Mouse (Mus musculus) forebrain, embryonic 14.5 days (tissue): ENCODE measurements at regions not wholly inside any gene's neighbourhood (a gene's known extent, or its start where the extent isn't known, plus 50 kb on each side); places are given as distances from the start of the nearest gene placed in this dataset.

Experiments
- ATAC-seq: fragments of 200-750 bp; cut with Nextera tagmentation; 2 replicates; pipeline ENCODE4 v1.8.0; 2017; ENCODE audit warnings: mild to moderate bottlenecking, moderate library complexity
- DNase-seq: peaks from one replicate; pipeline ENCODE4 v3.0.0-alpha.2; 2015; ENCODE audit warnings: low spot score
- H3K27ac ChIP-seq: fragments of 300-500 bp; sonication (generic); 2 replicates; pipeline ENCODE4 v1.5.1; 2014; ENCODE audit warnings: low read depth, mild to moderate bottlenecking, control low read depth, low read length, moderate library complexity
- H3K27me3 ChIP-seq: fragments of 300-500 bp; sonication (generic); replicated peaks from 2 replicates; pipeline ENCODE4 v1.6.1; 2014; ENCODE audit warnings: low read length, control low read depth, mixed read lengths; ENCODE audit not compliant: control insufficient read depth, insufficient read depth
- H3K36me3 ChIP-seq: fragments of 300-500 bp; sonication (generic); 2 replicates; pipeline ENCODE4 v1.6.1; 2014; ENCODE audit warnings: low read length, control low read depth; ENCODE audit not compliant: control insufficient read depth, insufficient read depth
- H3K4me1 ChIP-seq: fragments of 300-500 bp; sonication (generic); 2 replicates; pipeline ENCODE4 v1.6.1; 2014; ENCODE audit warnings: antibody characterized with exemption, low read length, control low read depth; ENCODE audit not compliant: control insufficient read depth, insufficient read depth
- H3K4me2 ChIP-seq: fragments of 300-500 bp; sonication (generic); 2 replicates; pipeline ENCODE4 v1.6.1; 2014; ENCODE audit warnings: mild to moderate bottlenecking, control low read depth, low read length
- H3K4me3 ChIP-seq: fragments of 300-500 bp; sonication (generic); 2 replicates; pipeline ENCODE4 v1.5.1; 2014; ENCODE audit warnings: low read depth, low read length, control low read depth
- H3K9ac ChIP-seq: fragments of 300-500 bp; sonication (generic); 2 replicates; pipeline ENCODE4 v1.6.1; 2014; ENCODE audit warnings: mild to moderate bottlenecking, low read length, control low read depth, moderate library complexity
- H3K9me3 ChIP-seq: fragments of 300-500 bp; sonication (generic); replicated peaks from 2 replicates; pipeline ENCODE4 v1.6.1; 2016; ENCODE audit warnings: low read length, control low read depth, mixed read lengths; ENCODE audit not compliant: control insufficient read depth
- WGBS: fragments of 180-500 bp; shearing (Covaris S2); extraction: QIAGEN DNeasy Blood & Tissue Kit; methylation state at CpG from one replicate; pipeline ENCODE4 v1.1.7; 2014; 5-methylcytosine and 5-hydroxymethylcytosine counted together

- H3K4me3 ChIP-seq: peak overlapping the region; percentile 10; the same call in 1 of the 2 replicates
- WGBS: 3% methylated on average over 17 of the region's 17 CpGs
- peaks cover 24% of the 10 kb centered on the region for H3K4me1 ChIP-seq
- H3K27me3 ChIP-seq: no peaks in the 10 kb centered on the region
- peak overlapping the region; percentile 67 for H3K9ac ChIP-seq
- peak; percentile 60 for ATAC-seq
- H3K4me2 ChIP-seq: peak overlapping the region; percentile 47
- peak overlapping the region; percentile 98 for H3K27ac ChIP-seq
- no peaks in the 10 kb centered on the region for H3K9me3 ChIP-seq
- peak; percentile 73 for DNase-seq
- H3K36me3 ChIP-seq: no peaks in the 10 kb centered on the region
Measured at GRCm38 (mm10) chr14:25108101-25108652, 350.8 kb upstream of the Zmiz1 start.

GRCm38 (mm10) chr14:25108701-25109290 lies 350.2 kb upstream of the Zmiz1 start:
- peak overlapping the region; percentile 10; the same call in 1 of the 2 replicates for H3K4me3 ChIP-seq
- DNase-seq (peak; percentile 92), ATAC-seq (peak; percentile 96)
- H3K9ac ChIP-seq: peak overlapping the region; percentile 67
- peaks cover 24% of the 10 kb centered on the region for H3K4me1 ChIP-seq
- WGBS: 3% methylated on average over 8 of the region's 8 CpGs
- no peaks in the 10 kb centered on the region for H3K36me3 ChIP-seq
- H3K9me3 ChIP-seq: no peaks in the 10 kb centered on the region
- peak overlapping the region; percentile 47 for H3K4me2 ChIP-seq
- peak overlapping the region; percentile 98 for H3K27ac ChIP-seq
- no peaks in the 10 kb centered on the region for H3K27me3 ChIP-seq

- 25% methylated on average over 1 of the region's 1 CpGs for WGBS
- DNase-seq: no peak
- Histone ChIP-seq H3K27ac (peak overlapping the region; percentile 98), H3K36me3 (no peaks in the 10 kb centered on the region), H3K9me3 (no peaks in the 10 kb centered on the region), H3K4me2 (no peak overlapping the region), H3K9ac (no peak overlapping the region), H3K4me3 (no peak overlapping the region), H3K4me1 (peaks cover 24% of the 10 kb centered on the region), H3K27me3 (no peaks in the 10 kb centered on the region)
- ATAC-seq: no peak
Measured at GRCm38 (mm10) chr14:25109691-25110090, 349.3 kb upstream of the Zmiz1 start.

- Histone ChIP-seq H3K4me3 (no peak overlapping the region), H3K36me3 (no peaks in the 10 kb centered on the region), H3K27me3 (no peaks in the 10 kb centered on the region), H3K27ac (no peak overlapping the region), H3K9ac (no peak overlapping the region), H3K4me1 (peaks cover 24% of the 10 kb centered on the region), H3K4me2 (no peak overlapping the region), H3K9me3 (no peaks in the 10 kb centered on the region)
- no peak for DNase-seq
- WGBS: 80% methylated on average over 10 of the region's 10 CpGs
- no peak for ATAC-seq
Measured at GRCm38 (mm10) chr14:25112832-25113231, 346.2 kb upstream of the Zmiz1 start.

GRCm38 (mm10) chr14:25113326-25113725 lies 345.7 kb upstream of the Zmiz1 start:
- Histone ChIP-seq H3K4me3 (no peak overlapping the region), H3K4me1 (peaks cover 20% of the 10 kb centered on the region), H3K4me2 (no peak overlapping the region), H3K9me3 (no peaks in the 10 kb centered on the region), H3K27me3 (no peaks in the 10 kb centered on the region), H3K27ac (no peak overlapping the region), H3K9ac (no peak overlapping the region), H3K36me3 (no peaks in the 10 kb centered on the region)
- no peak for DNase-seq
- no peak for ATAC-seq
- WGBS: 68% methylated on average over 2 of the region's 2 CpGs

- ATAC-seq: no peak
- peak; percentile 71 for DNase-seq
- H3K4me1 ChIP-seq: 0 out of 2 replicates have a peak, but pooled peaks cover 5% of the 10 kb centered on the region
- no peaks in the 10 kb centered on the region for H3K36me3 ChIP-seq
- no peak overlapping the region for H3K4me3 ChIP-seq
- no peak overlapping the region for H3K9ac ChIP-seq
- H3K27me3 ChIP-seq: no peaks in the 10 kb centered on the region
- no peak overlapping the region for H3K4me2 ChIP-seq
- H3K9me3 ChIP-seq: no peaks in the 10 kb centered on the region
- 53% methylated on average over 4 of the region's 4 CpGs for WGBS
- H3K27ac ChIP-seq: no peak overlapping the region
Measured at GRCm38 (mm10) chr14:25116424-25116823, 342.6 kb upstream of the Zmiz1 start.

- Histone ChIP-seq H3K27ac (no peak overlapping the region), H3K4me2 (no peak overlapping the region), H3K9ac (no peak overlapping the region), H3K9me3 (no peaks in the 10 kb centered on the region), H3K36me3 (no peaks in the 10 kb centered on the region), H3K27me3 (no peaks in the 10 kb centered on the region), H3K4me1 (peaks cover 14% of the 10 kb centered on the region), H3K4me3 (no peak overlapping the region)
- WGBS: 62% methylated on average over 4 of the region's 4 CpGs
- no peak for ATAC-seq
- no peak for DNase-seq
Measured at GRCm38 (mm10) chr14:25119999-25120398, 339.0 kb upstream of the Zmiz1 start.

GRCm38 (mm10) chr14:25120506-25120905 lies 338.5 kb upstream of the Zmiz1 start:
- Histone ChIP-seq H3K4me1 (peaks cover 13% of the 10 kb centered on the region), H3K27ac (no peak overlapping the region), H3K27me3 (no peaks in the 10 kb centered on the region), H3K4me2 (no peak overlapping the region), H3K9ac (no peak overlapping the region), H3K36me3 (no peaks in the 10 kb centered on the region), H3K9me3 (no peaks in the 10 kb centered on the region), H3K4me3 (no peak overlapping the region)
- no peak for DNase-seq
- 56% methylated on average over 8 of the region's 8 CpGs for WGBS
- ATAC-seq: no peak

GRCm38 (mm10) chr14:25122971-25123535 lies 335.9 kb upstream of the Zmiz1 start:
- 78% methylated on average over 13 of the region's 13 CpGs for WGBS
- ATAC-seq: no peak
- peaks cover 30% of the 10 kb centered on the region for H3K4me1 ChIP-seq
- no peaks in the 10 kb centered on the region for H3K27me3 ChIP-seq
- H3K27ac ChIP-seq: peak overlapping the region; percentile 69; the same call in 1 of the 2 replicates
- no peaks in the 10 kb centered on the region for H3K36me3 ChIP-seq
- no peak for DNase-seq
- H3K4me2 ChIP-seq: no peak overlapping the region
- H3K9ac ChIP-seq: no peak overlapping the region
- no peaks in the 10 kb centered on the region for H3K9me3 ChIP-seq
- no peak overlapping the region for H3K4me3 ChIP-seq
